Mouse (Mus musculus) megakaryocyte, embryonic 14.5 days (primary cell): Measurements from ENCODE around the gene March6.

Experiments used
- FLI1 ChIP-seq: IDR thresholded peaks from 2 replicates; pipeline ENCODE4 v1.6.1; 2012; ENCODE audit warnings: low read length, inconsistent platforms, mixed read lengths
- GATA1 ChIP-seq: IDR thresholded peaks from 3 replicates; pipeline ENCODE4 v1.6.1; 2012; ENCODE audit warnings: mixed read lengths, low read length, inconsistent platforms, borderline replicate concordance

GRCm38 (mm10) chr15:31413662-31414061 lies 117.2 kb downstream of the March6 start:
- TF ChIP-seq GATA1 (no peak), FLI1 (no peak)
